Mouse (Mus musculus) liver, postnatal 0 days (tissue): ENCODE measurements at regions not wholly inside any gene's neighbourhood (a gene's known extent, or its start where the extent isn't known, plus 50 kb on each side); places are given as distances from the start of the nearest gene placed in this dataset.
A peak's percentile ranks its signal among the peaks of the same experiment; 100 is the strongest.
"Not testable (repeated sequence)": the region's sequence is repeated elsewhere in the genome, so short reads cannot be mapped to it uniquely, and the experiment has no call there.

ENCODE experiments used
- ATAC-seq: fragments of 200-750 bp; cut with Nextera tagmentation; 2 replicates; pipeline ENCODE4 v1.8.0; 2017; ENCODE audit warnings: mild to moderate bottlenecking, moderate library complexity
- DNase-seq: peaks from one replicate; pipeline ENCODE4 v3.0.0-alpha.2; 2016
- H3K27ac ChIP-seq: fragments of 300-500 bp; sonication (generic); 2 replicates; pipeline ENCODE4 v1.5.1; 2014; ENCODE audit warnings: antibody characterized with exemption, moderate library complexity, mild to moderate bottlenecking, low read depth
- H3K27me3 ChIP-seq: fragments of 300-500 bp; sonication (generic); 2 replicates; pipeline ENCODE4 v1.6.1; 2014; ENCODE audit warnings: low read length, control low read depth, mixed read lengths; ENCODE audit not compliant: insufficient read depth
- H3K36me3 ChIP-seq: fragments of 300-500 bp; sonication (generic); replicated peaks from 2 replicates; pipeline ENCODE4 v1.6.1; 2014; ENCODE audit warnings: mild to moderate bottlenecking, control low read depth, low read length, moderate library complexity, mixed read lengths; ENCODE audit not compliant: insufficient read depth
- H3K4me1 ChIP-seq: fragments of 300-500 bp; sonication (generic); 2 replicates; pipeline ENCODE4 v1.6.1; 2014; ENCODE audit warnings: antibody characterized with exemption, mild to moderate bottlenecking, control low read depth; ENCODE audit not compliant: insufficient read depth
- H3K4me2 ChIP-seq: fragments of 300-500 bp; sonication (generic); 2 replicates; pipeline ENCODE4 v1.6.1; 2014; ENCODE audit warnings: low read depth, mild to moderate bottlenecking, low read length, moderate library complexity, mixed read lengths
- H3K4me3 ChIP-seq: fragments of 300-500 bp; sonication (generic); 2 replicates; pipeline ENCODE4 v1.5.1; 2014; ENCODE audit warnings: low read depth, low read length
- H3K9ac ChIP-seq: fragments of 300-500 bp; sonication (generic); replicated peaks from 2 replicates; pipeline ENCODE4 v1.6.1; 2014; ENCODE audit warnings: mild to moderate bottlenecking, moderate library complexity
- H3K9me3 ChIP-seq: fragments of 300-500 bp; sonication (generic); 2 replicates; pipeline ENCODE4 v1.6.1; 2016; ENCODE audit warnings: mild to moderate bottlenecking, control low read depth, low read length, mixed read lengths
- CTCF ChIP-seq: sonication (generic); IDR thresholded peaks from 2 replicates; pipeline ENCODE4 v1.5.1; 2016; ENCODE audit warnings: antibody characterized with exemption, low read depth
- EP300 ChIP-seq: IDR thresholded peaks from 2 replicates; pipeline ENCODE4 v1.6.1; 2016; ENCODE audit warnings: antibody characterized with exemption, low read depth, mild to moderate bottlenecking
- WGBS: fragments of 180-500 bp; shearing (Covaris S2); extraction: QIAGEN DNeasy Blood & Tissue Kit; methylation state at CpG from one replicate; pipeline ENCODE4 v1.1.7; 2014; ENCODE audit not compliant: insufficient replicate concordance; 5-methylcytosine and 5-hydroxymethylcytosine counted together

GRCm38 (mm10) chr6:22474011-22474410 is 118.0 kb upstream of the Fam3c start:
- DNase-seq: no peak
- Histone ChIP-seq H3K9ac (no peak overlapping the region), H3K36me3 (no peaks in the 10 kb centered on the region), H3K4me2 (no peak overlapping the region), H3K4me3 (no peak overlapping the region), H3K27me3 (no peaks in the 10 kb centered on the region), H3K9me3 (no peaks in the 10 kb centered on the region), H3K4me1 (0 out of 2 replicates have a peak, but pooled peaks cover 3% of the 10 kb centered on the region), H3K27ac (0 out of 2 replicates have a peak overlapping the region, but pooled peaks have one; percentile 18)
- no peak for TF ChIP-seq EP300
- no peak for TF ChIP-seq CTCF
- no peak for ATAC-seq
- 41% methylated on average over 2 of the region's 2 CpGs for WGBS

DNA sequence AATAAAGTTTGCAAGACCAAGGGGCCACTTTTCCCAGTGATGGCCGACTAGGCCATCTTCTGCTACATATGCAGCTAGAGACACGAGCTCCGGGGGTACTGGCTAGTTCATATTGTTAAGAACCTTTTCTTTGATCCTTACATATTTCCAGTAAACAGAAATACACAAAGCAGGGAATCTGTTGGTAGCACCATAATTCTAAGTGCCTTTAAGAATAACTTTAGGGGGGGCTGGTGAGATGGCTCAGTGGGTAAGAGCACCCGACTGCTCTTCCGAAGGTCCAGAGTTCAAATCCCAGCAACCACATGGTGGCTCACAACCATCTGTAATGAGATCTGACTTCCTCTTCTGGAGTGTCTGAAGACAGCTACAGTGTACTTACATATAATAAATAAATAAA is 116.4 kb upstream of the Fam3c start:
- not testable (repeated sequence) for H3K9ac ChIP-seq, H3K4me3 ChIP-seq, H3K4me1 ChIP-seq, H3K4me2 ChIP-seq, H3K36me3 ChIP-seq, H3K27ac ChIP-seq, ATAC-seq, H3K27me3 ChIP-seq, DNase-seq, H3K9me3 ChIP-seq
- 76% methylated on average over 5 of the region's 5 CpGs for WGBS

- Histone ChIP-seq H3K4me2 (no peak overlapping the region), H3K36me3 (no peaks in the 10 kb centered on the region), H3K4me1 (no peaks in the 10 kb centered on the region), H3K27me3 (no peaks in the 10 kb centered on the region), H3K9ac (no peak overlapping the region), H3K27ac (no peak overlapping the region), H3K4me3 (no peak overlapping the region), H3K9me3 (no peaks in the 10 kb centered on the region)
- ATAC-seq (no peak), DNase-seq (no peak)
- 70% methylated on average over 11 of the region's 11 CpGs for WGBS
- TF ChIP-seq EP300 (no peak), CTCF (no peak)
Observed at GRCm38 (mm10) chr6:22467334-22467993, 111.4 kb upstream of the Fam3c start.

DNA sequence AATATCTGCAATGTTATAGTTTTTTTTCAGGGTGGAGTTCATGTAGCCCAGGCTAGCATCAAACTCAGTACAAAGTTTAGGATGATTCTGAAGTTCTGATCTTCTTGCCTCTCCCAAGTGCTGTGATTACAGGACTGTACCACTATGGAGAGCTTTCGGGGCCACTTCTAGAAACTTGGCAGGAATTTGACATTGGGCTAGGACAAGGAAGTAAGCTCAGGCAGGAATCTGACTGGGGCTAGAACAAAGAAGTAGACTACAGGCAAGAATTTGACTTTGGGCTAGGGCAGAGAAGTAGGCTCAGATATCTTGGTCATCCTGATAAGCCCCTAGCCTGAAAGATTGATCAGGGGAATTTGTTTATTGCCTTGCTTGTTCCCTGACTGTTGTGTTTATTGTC is 109.9 kb upstream of the Fam3c start:
- DNase-seq (no peak), ATAC-seq (no peak)
- Histone ChIP-seq H3K36me3 (no peaks in the 10 kb centered on the region), H3K4me1 (no peaks in the 10 kb centered on the region), H3K4me2 (no peak overlapping the region), H3K4me3 (no peak overlapping the region), H3K27ac (no peak overlapping the region), H3K9me3 (no peaks in the 10 kb centered on the region), H3K9ac (no peak overlapping the region), H3K27me3 (no peaks in the 10 kb centered on the region)
- TF ChIP-seq EP300 (no peak), CTCF (no peak)
- 79% methylated on average over 1 of the region's 1 CpGs for whole genome bisulfite sequencing

DNA sequence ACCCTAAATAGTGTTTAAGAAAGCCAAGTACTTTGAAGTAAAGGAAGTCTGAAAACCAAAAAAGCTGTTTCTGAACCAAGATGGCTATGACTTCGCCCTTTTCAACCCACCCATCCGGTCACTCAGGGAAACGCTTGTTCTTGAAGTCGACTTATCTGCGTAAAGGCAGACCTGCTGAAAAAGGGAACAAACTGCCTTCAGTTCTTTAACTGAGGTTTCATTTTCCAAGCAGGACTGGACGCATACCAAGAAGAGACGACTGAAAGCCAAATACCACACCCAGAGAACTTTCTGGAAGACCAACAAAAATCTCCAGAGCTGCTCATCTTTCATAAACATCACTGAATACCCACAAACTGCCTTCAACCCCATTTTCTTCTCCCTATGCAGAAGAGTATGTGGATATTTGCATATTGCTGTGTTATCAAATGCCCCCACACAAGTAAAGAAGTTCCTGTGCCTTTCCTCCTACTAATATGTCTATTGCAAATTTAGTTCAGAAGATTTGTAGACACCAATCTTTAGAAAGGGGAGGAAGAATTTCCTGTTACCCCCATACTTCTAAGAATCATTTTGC is 103.5 kb upstream of the Fam3c start:
- no peak for TF ChIP-seq CTCF
- TF ChIP-seq EP300: peak; percentile 37; the same call in 1 of the 2 replicates
- H3K9ac ChIP-seq: no peak overlapping the region
- 0 out of 2 replicates have a peak overlapping the region, but pooled peaks have one; percentile 15 for H3K4me2 ChIP-seq
- H3K4me3 ChIP-seq: no peak overlapping the region
- DNase-seq (no peak), ATAC-seq (peak; percentile 40; the same call in 1 of the 2 replicates)
- 28% methylated on average over 7 of the region's 7 CpGs for WGBS
- H3K36me3 ChIP-seq: no peaks in the 10 kb centered on the region
- no peaks in the 10 kb centered on the region for H3K9me3 ChIP-seq
- no peaks in the 10 kb centered on the region for H3K4me1 ChIP-seq
- H3K27ac ChIP-seq: no peak overlapping the region
- H3K27me3 ChIP-seq: no peaks in the 10 kb centered on the region

DNA sequence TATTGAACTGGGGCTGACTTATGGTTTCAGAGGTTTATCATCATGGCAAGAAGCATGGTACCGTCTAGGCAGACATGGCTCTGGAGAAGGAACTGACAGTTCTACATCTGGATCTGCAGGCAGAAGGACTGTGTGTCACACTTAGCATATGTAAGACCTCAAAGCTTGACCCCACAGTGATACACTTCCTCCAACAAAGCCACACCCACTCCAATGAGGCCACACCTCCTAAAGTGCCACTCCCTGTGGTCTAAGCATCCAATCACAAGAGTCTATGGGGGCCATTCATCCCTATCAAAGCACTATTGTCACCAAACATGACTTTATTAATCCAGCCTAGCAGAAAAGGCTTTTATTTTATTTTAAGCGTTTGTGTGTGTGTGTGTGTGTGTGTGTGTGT is 96.2 kb upstream of the Fam3c start:
- no peaks in the 10 kb centered on the region for H3K36me3 ChIP-seq
- ATAC-seq (no peak), DNase-seq (no peak)
- no peaks in the 10 kb centered on the region for H3K9me3 ChIP-seq
- TF ChIP-seq CTCF: no peak
- TF ChIP-seq EP300: no peak
- no peak overlapping the region for H3K4me3 ChIP-seq
- H3K27me3 ChIP-seq: no peaks in the 10 kb centered on the region
- H3K4me1 ChIP-seq: peaks cover 8% of the 10 kb centered on the region
- no peak overlapping the region for H3K9ac ChIP-seq
- H3K4me2 ChIP-seq: no peak overlapping the region
- 84% methylated on average over 2 of the region's 2 CpGs for WGBS
- H3K27ac ChIP-seq: no peak overlapping the region

DNA sequence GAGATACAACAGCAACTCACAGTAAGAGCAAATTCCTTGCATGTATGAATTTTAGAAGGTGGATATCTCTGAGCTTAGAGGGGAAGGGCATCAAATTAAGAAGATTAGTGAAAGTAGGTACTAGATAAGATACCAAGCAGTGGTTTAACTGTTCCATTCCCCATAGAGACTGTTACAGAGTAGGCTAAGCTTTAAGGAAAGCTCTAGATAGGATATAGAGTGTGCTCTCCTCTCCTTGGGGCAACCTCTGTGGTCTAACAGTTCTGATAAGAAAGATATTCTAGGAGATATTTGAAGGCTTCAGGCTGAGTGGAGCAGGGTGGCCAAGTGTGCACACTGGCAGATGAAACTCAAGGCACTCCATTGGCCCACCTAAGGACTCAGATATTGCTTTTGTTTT is 94.5 kb upstream of the Fam3c start:
- no peaks in the 10 kb centered on the region for H3K9me3 ChIP-seq
- ATAC-seq (no peak), DNase-seq (no peak)
- no peak overlapping the region for H3K4me3 ChIP-seq
- no peaks in the 10 kb centered on the region for H3K36me3 ChIP-seq
- TF ChIP-seq EP300: no peak
- H3K4me1 ChIP-seq: peaks cover 8% of the 10 kb centered on the region
- H3K4me2 ChIP-seq: no peak overlapping the region
- no peak overlapping the region for H3K9ac ChIP-seq
- H3K27me3 ChIP-seq: no peaks in the 10 kb centered on the region
- H3K27ac ChIP-seq: no peak overlapping the region
